Mouse (Mus musculus): ENCODE results near the gene Cdc14a.
A peak's percentile ranks its signal among the peaks of the same experiment; 100 is the strongest.

Cdc14a gene

GRCm38 (mm10) chr3:116329023-116329762 lies 94.6 kb downstream of the Cdc14a start:
- DNase-seq (ENCODE audit: low read depth, low spot score) = no peak

- no peak for DNase-seq (ENCODE audit: low read depth, low spot score)
Observed at GRCm38 (mm10) chr3:116327616-116328004, 96.2 kb downstream of the Cdc14a start.

GRCm38 (mm10) chr3:116327001-116327615 lies 96.7 kb downstream of the Cdc14a start:
- peak; percentile 26 for DNase-seq (ENCODE audit: low read depth, low spot score)

GRCm38 (mm10) chr3:116325501-116325900 lies 98.3 kb downstream of the Cdc14a start:
- no peak for DNase-seq (ENCODE audit: low read depth, low spot score)

GRCm38 (mm10) chr3:116319696-116320095 lies 104.1 kb downstream of the Cdc14a start:
- DNase-seq (ENCODE audit: low read depth, low spot score) = no peak

GRCm38 (mm10) chr3:116311838-116312237 lies 112.0 kb downstream of the Cdc14a start:
- no peak for DNase-seq (ENCODE audit: low read depth, low spot score)

- DNase-seq (ENCODE audit: low read depth, low spot score) = no peak
Observed at GRCm38 (mm10) chr3:116311173-116311572, 112.7 kb downstream of the Cdc14a start.

DNA sequence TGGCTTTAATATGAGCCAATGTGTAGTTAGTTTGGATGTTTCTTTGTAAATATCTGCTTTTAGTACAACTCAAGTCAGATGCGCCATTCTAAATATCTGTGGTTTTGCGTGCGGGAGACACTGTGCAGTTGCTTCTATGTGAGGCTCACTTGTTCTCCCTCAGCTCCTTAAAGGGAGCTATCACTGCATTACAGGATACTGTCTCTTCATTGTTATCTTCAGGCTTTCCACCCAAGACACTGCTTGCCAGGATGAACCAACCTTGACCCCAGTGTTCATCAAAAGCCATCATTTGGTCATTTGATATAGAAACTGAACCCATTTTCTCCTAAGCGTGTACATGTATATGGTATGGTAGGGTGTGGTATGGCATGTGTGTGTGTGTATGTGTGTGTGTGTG lies 113.2 kb downstream of the Cdc14a start:
- no peak for DNase-seq (ENCODE audit: low read depth, low spot score)

- DNase-seq (ENCODE audit: low read depth, low spot score) = no peak
Observed at GRCm38 (mm10) chr3:116310033-116310432, 113.8 kb downstream of the Cdc14a start.

- DNase-seq (ENCODE audit: low read depth, low spot score) = no peak
Observed at GRCm38 (mm10) chr3:116304800-116305753, 118.8 kb downstream of the Cdc14a start.

DNA sequence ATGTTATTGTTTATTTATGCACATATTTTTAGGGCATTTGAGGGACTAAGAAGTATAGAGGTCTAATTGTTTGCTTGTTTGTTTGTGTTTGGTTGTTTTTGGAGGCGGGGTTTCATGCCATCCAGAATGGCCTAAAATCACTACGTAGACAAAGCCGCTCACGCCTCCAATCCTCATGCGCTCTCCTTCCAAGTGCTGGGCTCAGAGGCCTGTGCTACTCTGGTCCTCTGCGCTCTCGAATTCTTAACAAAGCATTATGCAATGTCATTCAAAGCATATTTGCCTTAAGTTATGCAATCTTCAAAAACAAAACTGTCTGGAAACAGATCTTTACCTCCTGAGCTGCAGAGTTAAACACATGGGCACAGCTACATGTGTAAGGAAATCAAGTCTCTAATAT lies 121.3 kb downstream of the Cdc14a start:
- no peak for DNase-seq (ENCODE audit: low read depth, low spot score)

DNA sequence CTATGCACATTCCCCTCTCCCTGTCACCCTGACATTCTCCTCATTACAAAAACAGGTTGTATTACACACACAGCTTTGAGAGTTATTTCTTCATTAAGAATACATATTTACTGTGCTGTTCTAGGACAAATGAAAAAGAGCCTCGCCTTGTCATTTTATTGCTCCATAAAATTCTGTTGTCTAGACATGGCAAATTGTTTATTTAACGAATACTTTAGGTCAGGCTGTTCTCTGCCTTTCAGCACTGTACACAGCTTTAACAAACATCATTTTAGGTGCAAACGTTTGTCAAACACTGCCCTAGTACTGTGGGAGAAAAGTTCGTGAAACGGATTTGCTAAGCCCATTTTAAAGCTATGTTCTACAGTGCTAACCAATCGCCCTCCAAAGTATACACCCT lies 122.1 kb downstream of the Cdc14a start:
- DNase-seq (ENCODE audit: low read depth, low spot score) = no peak

DNA sequence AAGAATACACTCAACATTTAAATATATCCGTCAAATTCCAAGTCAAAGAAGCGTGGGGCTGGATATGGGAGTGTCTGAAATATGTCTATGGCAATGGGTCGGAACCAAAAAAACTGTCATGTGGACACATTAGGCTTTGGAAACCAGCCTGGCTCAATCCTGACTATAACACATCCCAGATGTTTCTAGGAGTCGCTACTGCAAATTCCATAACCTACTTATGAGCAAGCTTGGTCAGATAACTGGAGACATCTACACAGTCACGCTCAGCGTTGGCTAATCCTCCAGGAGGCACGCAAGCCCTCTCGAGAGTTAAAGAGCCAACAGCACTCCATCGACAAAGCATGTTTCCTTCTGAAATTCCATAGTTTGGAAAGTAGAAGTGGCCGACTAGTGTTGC lies 125.1 kb downstream of the Cdc14a start:
- DNase-seq (ENCODE audit: low read depth, low spot score) = no peak

DNA sequence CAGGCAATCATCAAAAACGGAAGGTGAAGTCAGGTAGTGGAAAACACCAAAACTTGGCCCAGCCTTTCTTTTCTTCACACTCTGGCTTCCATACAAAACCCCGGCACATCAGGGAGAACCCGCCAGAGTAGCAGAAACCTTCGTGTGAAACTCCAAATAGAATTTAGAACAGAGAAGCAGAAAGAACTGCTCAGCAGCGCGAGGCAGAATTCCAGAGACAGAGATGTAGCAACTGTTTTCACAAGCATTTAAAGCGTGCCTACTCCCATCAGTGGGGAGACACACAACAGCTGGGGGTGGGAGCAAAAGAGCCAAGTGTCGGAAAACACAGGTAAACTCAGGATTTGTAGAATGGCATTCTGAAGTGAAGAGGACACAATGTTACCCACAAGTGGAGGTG lies 125.8 kb downstream of the Cdc14a start:
- DNase-seq (ENCODE audit: low read depth, low spot score) = no peak

GRCm38 (mm10) chr3:116297170-116297569 lies 126.7 kb downstream of the Cdc14a start:
- no peak for DNase-seq (ENCODE audit: low read depth, low spot score)

DNA sequence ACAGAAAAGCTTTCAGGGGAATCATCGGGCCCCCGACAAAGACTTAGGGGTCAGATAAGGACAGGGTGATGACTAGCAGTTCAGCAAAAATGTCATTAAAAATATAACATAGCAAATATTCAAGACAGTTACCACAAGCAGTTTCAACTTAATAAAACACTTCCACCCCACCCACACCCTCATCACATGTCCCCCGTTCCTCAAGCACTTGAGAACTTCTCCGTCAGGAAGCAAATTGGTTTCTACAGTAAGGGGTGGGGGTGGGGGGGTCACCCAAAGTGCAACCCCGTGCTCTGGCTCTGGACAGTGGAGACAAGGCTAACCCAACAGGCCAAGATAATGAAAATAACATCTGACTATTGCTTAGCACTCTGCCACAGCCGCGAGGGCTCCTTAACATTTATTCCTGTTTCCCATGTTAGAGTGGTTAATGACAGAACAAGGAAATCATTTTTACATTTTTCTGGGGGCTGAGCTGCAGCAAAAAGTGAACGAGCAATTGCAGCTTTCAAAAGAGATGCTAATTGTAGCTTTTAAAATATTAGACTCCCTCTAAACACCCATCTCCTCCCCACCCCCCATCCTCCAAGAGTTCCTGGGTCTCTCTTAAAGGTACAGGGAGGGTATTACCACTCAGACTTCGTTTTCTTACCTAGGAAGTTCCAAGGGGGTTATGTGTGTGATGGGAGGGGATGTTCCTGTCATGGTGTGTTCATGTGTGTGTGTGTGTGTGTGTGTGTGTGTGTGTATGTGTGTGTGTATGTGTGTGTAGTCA lies 133.6 kb downstream of the Cdc14a start:
- DNase-seq (ENCODE audit: low read depth, low spot score) = no peak

DNA sequence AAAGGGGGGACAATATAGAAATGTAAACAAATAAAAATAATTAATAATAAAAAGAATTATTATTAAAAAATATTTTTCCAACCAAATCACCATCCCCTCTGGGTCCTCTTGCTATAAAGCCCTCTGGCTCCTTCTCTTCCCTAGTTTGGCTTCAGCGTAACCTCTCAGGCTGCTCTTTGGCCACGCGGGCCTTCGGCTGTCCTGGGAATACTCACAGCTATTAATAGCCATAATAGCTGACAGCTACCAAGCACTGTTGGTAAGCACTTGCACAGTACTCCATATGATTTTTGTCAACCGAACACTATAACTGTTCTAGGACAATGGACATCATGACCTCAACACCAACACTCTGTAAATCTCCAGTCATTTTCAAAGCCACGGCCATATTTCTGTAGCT lies 135.0 kb downstream of the Cdc14a start:
- DNase-seq (ENCODE audit: low read depth, low spot score) = no peak

GRCm38 (mm10) chr3:116284735-116285134 lies 139.1 kb downstream of the Cdc14a start:
- DNase-seq (ENCODE audit: low read depth, low spot score) = no peak

DNA sequence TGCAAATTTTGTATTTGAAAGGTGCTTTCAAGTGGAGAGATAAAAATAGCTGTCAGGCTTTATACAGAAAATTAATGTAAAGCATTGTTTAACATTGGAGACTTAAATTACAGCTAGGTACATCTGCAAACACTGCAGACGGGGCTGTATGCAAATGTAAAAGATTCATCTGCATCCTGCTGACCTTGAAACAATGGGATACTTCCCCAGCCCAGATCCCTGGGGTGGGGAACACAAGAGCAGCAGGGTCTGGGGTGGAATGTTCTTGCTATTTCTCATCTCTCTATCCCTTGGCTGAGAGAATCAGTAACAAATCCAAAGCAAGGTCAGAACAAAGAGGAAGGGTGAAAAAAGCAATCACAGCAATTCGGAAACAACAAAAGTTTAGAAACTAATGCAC lies 139.8 kb downstream of the Cdc14a start:
- no peak for DNase-seq (ENCODE audit: low read depth, low spot score)

DNA sequence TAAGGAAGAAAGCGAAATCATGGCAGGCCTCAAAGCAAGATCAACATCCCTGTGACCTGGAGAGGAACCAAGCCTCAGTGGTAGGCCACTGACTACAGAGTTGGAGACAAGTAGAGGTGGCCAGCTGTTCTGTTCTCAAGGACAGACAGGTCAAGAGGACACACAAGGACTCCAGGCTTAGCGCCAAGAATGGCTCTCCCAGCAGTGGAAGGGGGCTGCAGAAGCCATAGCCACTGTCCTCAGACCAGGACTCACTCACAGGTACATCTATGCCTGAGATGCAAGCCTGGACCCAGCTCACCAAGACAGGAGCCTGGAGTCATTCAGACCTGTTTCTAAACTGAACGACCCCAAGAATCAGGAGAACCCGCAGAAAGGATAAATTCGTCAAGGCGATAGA lies 142.2 kb downstream of the Cdc14a start:
- DNase-seq (ENCODE audit: low read depth, low spot score) = no peak

GRCm38 (mm10) chr3:116277146-116277545 lies 146.7 kb downstream of the Cdc14a start:
- DNase-seq (ENCODE audit: low read depth, low spot score) = no peak

DNA sequence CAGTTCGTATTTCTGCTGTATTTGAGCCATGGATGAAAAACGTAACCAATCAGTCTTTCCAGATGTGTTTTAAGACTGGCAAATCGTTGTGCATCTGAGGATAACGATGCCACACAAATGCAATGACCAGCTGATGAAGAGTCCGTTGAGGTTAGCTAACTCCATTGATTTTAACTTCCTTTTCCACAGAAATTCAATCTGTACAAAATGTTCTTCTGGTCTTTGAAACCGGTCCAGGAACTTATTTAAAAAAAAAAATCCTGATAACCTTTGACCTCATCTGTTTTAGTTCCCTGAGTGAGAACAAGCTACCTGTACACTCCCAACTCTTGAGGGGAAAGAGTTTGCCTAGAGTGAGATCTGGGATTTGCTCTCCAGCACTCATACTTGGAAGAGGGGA lies 152.2 kb downstream of the Cdc14a start:
- DNase-seq (ENCODE audit: low read depth, low spot score) = no peak

Data from c-Kit-negative CD71-positive TER-119-positive erythroid progenitor cells, embryonic 14.5 days (primary cell).